Mouse (Mus musculus): ENCODE measurements at regions not wholly inside any gene's neighbourhood (a gene's known extent, or its start where the extent isn't known, plus 50 kb on each side); places are given as distances from the start of the nearest gene placed in this dataset.

DNA sequence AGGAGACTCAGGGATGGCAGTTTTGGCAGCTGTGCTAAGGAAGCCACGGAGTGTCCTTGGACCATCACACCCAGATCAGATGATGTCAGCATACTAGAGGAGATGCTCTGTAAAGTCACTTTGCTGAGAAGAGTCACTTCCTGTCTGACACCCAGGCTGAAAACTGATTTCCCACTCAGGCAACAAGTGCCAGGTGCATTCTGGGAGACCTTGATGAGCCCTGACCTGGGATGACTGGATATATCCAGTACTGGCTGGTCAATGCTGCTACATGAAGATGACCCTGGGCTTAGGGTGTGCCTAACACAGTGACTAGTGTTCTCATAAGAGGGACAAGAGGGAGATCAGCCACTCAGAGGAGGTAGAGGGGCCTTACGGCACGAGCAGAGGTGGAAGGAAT lies 110.2 kb upstream of the Eef2kmt start:
- no peak for DNase-seq
- Histone ChIP-seq H3K4me1 (ENCODE audit: control insufficient read depth, insufficient read depth, low read length) (no peaks in the 10 kb centered on the region), H3K4me3 (replicated peaks; ENCODE audit: extremely low read depth, low read depth, low read length) (no peak overlapping the region)
- no peak for TF ChIP-seq CTCF (IDR thresholded peaks at IDR 0.05; ENCODE audit: insufficient read depth, low read length)
- no peak for TF ChIP-seq POLR2A (IDR thresholded peaks at IDR 0.05; ENCODE audit: borderline replicate concordance, extremely low read depth, low read depth, low read length)
- WGBS = 75% methylated on average over 3 of the region's 3 CpGs

DNA sequence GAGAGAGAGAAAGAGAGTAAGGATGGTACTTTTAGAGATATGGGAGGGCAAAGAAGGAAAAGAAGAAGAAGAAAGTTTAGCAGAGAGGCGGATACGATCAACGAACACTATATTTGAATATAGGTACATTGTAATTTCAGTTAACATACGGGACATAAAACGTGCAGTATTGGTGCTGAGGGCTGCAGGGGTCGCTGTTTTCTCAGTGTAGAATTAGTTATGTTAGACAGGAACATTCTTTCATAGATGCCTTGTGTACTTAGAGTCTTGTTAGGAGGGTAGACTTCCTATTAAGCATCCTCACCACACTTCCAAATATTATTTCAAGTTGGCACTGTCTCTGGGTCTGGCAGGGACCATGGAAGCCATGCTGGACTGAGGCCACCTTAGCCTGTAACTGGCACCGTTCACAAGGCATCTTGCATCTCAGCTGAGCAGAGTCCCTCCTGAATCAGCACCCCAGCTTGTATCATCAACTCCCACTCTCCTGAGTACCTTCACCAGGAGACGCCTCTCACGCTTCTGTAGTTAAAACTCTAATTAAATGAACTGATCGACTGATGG lies 107.3 kb upstream of the Eef2kmt start:
- 74% methylated on average over 10 of the region's 10 CpGs for WGBS
- TF ChIP-seq POLR2A (IDR thresholded peaks at IDR 0.05; ENCODE audit: borderline replicate concordance, extremely low read depth, low read depth, low read length) (no peak), CTCF (IDR thresholded peaks at IDR 0.05; ENCODE audit: insufficient read depth, low read length) (no peak)

DNA sequence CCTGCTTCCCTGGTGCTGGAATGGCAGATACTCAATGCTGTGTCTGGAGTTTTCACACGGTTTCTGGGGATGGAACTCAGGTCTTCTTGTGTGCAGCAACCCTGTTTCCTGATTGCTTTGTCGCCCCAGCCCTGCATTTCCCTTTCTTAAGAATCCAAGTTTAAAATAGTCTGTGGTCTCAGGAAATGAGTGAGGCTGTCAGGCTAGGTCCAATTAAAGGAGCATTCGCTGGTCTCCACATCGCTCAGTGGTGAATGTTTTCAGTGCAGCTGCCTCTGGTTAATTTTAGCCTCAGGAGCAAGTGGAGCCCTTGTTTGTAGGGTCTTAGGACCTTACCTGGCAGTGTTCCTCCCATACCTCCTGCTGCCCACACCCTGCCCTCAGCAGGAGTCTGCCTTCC lies 103.4 kb upstream of the Eef2kmt start:
- Histone ChIP-seq H3K4me3 (replicated peaks; ENCODE audit: extremely low read depth, low read depth, low read length) (no peak overlapping the region), H3K4me1 (ENCODE audit: control insufficient read depth, insufficient read depth, low read length) (no peaks in the 10 kb centered on the region)
- DNase-seq = no peak
- TF ChIP-seq POLR2A (IDR thresholded peaks at IDR 0.05; ENCODE audit: borderline replicate concordance, extremely low read depth, low read depth, low read length) (no peak), CTCF (IDR thresholded peaks at IDR 0.05; ENCODE audit: insufficient read depth, low read length) (no peak)
- 33% methylated on average over 4 of the region's 4 CpGs for WGBS

More for the DNA sequence above, 107.3 kb upstream of the Eef2kmt start:
- Histone ChIP-seq H3K4me1 (ENCODE audit: control insufficient read depth, insufficient read depth, low read length) (no peaks in the 10 kb centered on the region), H3K4me3 (replicated peaks; ENCODE audit: extremely low read depth, low read depth, low read length) (no peak overlapping the region)
- no peak for DNase-seq

DNA sequence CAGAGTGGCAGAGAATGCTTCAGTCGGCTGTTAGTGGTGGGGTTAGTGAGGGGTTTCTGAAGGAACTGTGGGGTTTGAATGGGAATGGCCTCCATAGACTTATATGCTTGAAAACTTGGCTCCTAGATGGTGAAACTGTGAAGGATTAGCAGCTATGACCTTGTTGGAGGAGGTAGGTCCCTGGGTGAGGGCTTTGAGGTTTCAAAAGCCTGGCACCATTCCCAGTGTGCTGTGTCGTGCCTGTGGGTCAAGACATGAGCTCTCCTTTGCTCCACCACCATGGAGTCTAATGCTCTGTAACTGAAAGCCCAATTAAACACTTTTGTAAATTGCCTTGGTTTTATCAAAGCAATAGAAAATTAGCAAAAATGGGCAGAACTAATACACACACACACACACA lies 98.1 kb upstream of the Eef2kmt start:
- Histone ChIP-seq H3K4me1 (ENCODE audit: control insufficient read depth, insufficient read depth, low read length) (no peaks in the 10 kb centered on the region), H3K4me3 (replicated peaks; ENCODE audit: extremely low read depth, low read depth, low read length) (no peak overlapping the region)
- no peak for DNase-seq
- 50% methylated on average over 2 of the region's 2 CpGs for WGBS
- TF ChIP-seq POLR2A (IDR thresholded peaks at IDR 0.05; ENCODE audit: borderline replicate concordance, extremely low read depth, low read depth, low read length) = no peak
- TF ChIP-seq CTCF (IDR thresholded peaks at IDR 0.05; ENCODE audit: insufficient read depth, low read length) = no peak

- H3K4me3 ChIP-seq (replicated peaks; ENCODE audit: extremely low read depth, low read depth, low read length) = no peak overlapping the region
- 3% methylated on average over 18 of the region's 18 CpGs for WGBS
- DNase-seq = peak; percentile 12
Measured at GRCm38 (mm10) chr16:5351890-5352571, 96.2 kb upstream of the Eef2kmt start.

GRCm38 (mm10) chr16:5347151-5347550 lies 91.4 kb upstream of the Eef2kmt start:
- DNase-seq = no peak
- no peak for TF ChIP-seq CTCF (IDR thresholded peaks at IDR 0.05; ENCODE audit: insufficient read depth, low read length)
- TF ChIP-seq POLR2A (IDR thresholded peaks at IDR 0.05; ENCODE audit: borderline replicate concordance, extremely low read depth, low read depth, low read length) = no peak
- Histone ChIP-seq H3K4me1 (ENCODE audit: control insufficient read depth, insufficient read depth, low read length) (no peaks in the 10 kb centered on the region), H3K4me3 (replicated peaks; ENCODE audit: extremely low read depth, low read depth, low read length) (no peak overlapping the region)
- 94% methylated on average over 5 of the region's 5 CpGs for WGBS

More at GRCm38 (mm10) chr16:5351890-5352571, 96.2 kb upstream of the Eef2kmt start:
- H3K4me1 ChIP-seq (ENCODE audit: control insufficient read depth, insufficient read depth, low read length) = no peaks in the 10 kb centered on the region
- TF ChIP-seq CTCF (IDR thresholded peaks at IDR 0.05; ENCODE audit: insufficient read depth, low read length) = no peak

- TF ChIP-seq POLR2A (IDR thresholded peaks at IDR 0.05; ENCODE audit: borderline replicate concordance, extremely low read depth, low read depth, low read length) = no peak
- TF ChIP-seq CTCF (IDR thresholded peaks at IDR 0.05; ENCODE audit: insufficient read depth, low read length) = no peak
- WGBS = 74% methylated on average over 6 of the region's 6 CpGs
- Histone ChIP-seq H3K4me3 (replicated peaks; ENCODE audit: extremely low read depth, low read depth, low read length) (no peak overlapping the region), H3K4me1 (ENCODE audit: control insufficient read depth, insufficient read depth, low read length) (no peaks in the 10 kb centered on the region)
- no peak for DNase-seq
Measured at GRCm38 (mm10) chr16:5342326-5342725, 86.5 kb upstream of the Eef2kmt start.

DNA sequence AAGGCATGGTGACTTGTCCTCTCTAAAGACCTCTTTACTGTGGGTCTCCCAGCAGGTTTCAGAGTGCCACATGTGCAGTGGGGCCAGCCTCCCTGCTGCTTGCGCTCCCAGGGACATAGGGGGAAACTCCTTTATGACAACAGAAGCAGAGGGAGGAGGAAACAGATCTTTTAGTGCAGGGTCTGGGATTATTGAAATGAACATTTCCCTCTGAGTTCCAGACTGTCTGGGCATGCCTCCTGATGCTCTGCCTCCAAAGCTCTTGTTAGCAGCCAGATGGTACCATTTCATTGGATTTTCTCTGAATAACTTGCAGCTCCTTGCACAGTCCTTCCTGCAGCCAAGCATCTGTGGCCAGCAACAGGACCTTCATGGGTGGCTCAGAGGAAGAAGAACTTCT lies 60.5 kb upstream of the Eef2kmt start:
- DNase-seq = no peak
- no peaks in the 10 kb centered on the region for H3K4me1 ChIP-seq (ENCODE audit: control insufficient read depth, insufficient read depth, low read length)
- no peak overlapping the region for H3K4me3 ChIP-seq (replicated peaks; ENCODE audit: extremely low read depth, low read depth, low read length)
- TF ChIP-seq POLR2A (IDR thresholded peaks at IDR 0.05; ENCODE audit: borderline replicate concordance, extremely low read depth, low read depth, low read length) (no peak), CTCF (IDR thresholded peaks at IDR 0.05; ENCODE audit: insufficient read depth, low read length) (no peak)
- 78% methylated on average over 1 of the region's 1 CpGs for WGBS

GRCm38 (mm10) chr16:5313261-5313660 lies 57.5 kb upstream of the Eef2kmt start:
- WGBS = 70% methylated on average over 6 of the region's 6 CpGs
- Histone ChIP-seq H3K4me3 (replicated peaks; ENCODE audit: extremely low read depth, low read depth, low read length) (no peak overlapping the region), H3K4me1 (ENCODE audit: control insufficient read depth, insufficient read depth, low read length) (no peaks in the 10 kb centered on the region)
- no peak for TF ChIP-seq CTCF (IDR thresholded peaks at IDR 0.05; ENCODE audit: insufficient read depth, low read length)
- TF ChIP-seq POLR2A (IDR thresholded peaks at IDR 0.05; ENCODE audit: borderline replicate concordance, extremely low read depth, low read depth, low read length) = no peak
- no peak for DNase-seq

DNA sequence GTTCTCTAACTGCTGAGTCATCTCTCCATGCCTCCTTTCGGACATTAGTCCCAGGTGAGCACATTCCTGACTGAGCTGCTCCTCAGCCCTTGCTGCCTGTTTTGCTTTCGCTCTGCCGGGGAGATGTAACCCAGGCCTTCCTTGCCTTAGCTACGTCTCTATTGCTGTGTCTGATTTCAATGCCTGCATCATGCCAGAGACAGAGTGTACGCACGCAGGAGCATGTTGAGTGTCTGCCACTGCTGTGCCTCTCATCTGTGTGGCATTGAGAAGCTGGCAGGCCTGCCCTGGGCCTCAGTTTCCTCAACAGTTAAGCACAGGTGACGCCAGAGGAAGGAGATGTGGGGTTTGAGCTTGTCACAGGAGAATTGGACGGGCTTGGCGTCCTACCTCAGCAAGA lies 55.7 kb upstream of the Eef2kmt start:
- WGBS = 83% methylated on average over 9 of the region's 9 CpGs
- Histone ChIP-seq H3K4me3 (replicated peaks; ENCODE audit: extremely low read depth, low read depth, low read length) (no peak overlapping the region), H3K4me1 (ENCODE audit: control insufficient read depth, insufficient read depth, low read length) (no peaks in the 10 kb centered on the region)
- no peak for TF ChIP-seq CTCF (IDR thresholded peaks at IDR 0.05; ENCODE audit: insufficient read depth, low read length)
- TF ChIP-seq POLR2A (IDR thresholded peaks at IDR 0.05; ENCODE audit: borderline replicate concordance, extremely low read depth, low read depth, low read length) = no peak
- DNase-seq = no peak
